Mouse (Mus musculus) natural killer cell, adult 2 months (primary cell): ENCODE data around the gene Agr3.

Experiments
- DNase-seq, 2 experiments: peaks; one replicate each; pipeline ENCODE4 v3.0.0; 2022; ENCODE audit warnings: low spot score in 2 of 2

Gene Agr3

GRCm38 (mm10) chr12:35925402-35925801 is at the start of gene Agr3:
Gene Agr3, plus strand, starts transcription at chr12:35925620.
- no peak for DNase-seq

GRCm38 (mm10) chr12:35884892-35885558 is 40.4 kb upstream of the Agr3 start:
- DNase-seq: no peak

- DNase-seq: no peak
Measured at GRCm38 (mm10) chr12:35889383-35889782, 36.0 kb upstream of the Agr3 start.

GRCm38 (mm10) chr12:35890756-35891155 is 34.7 kb upstream of the Agr3 start:
- DNase-seq: no peak

GRCm38 (mm10) chr12:35894304-35894900 is 31.0 kb upstream of the Agr3 start:
- DNase-seq: no peak

GRCm38 (mm10) chr12:35895875-35896763 is 29.3 kb upstream of the Agr3 start:
- peak; percentile 17 to 50 for DNase-seq

GRCm38 (mm10) chr12:35896764-35897282 is 28.6 kb upstream of the Agr3 start:
- no peak for DNase-seq

- no peak for DNase-seq
Measured at GRCm38 (mm10) chr12:35910632-35911031, 14.8 kb upstream of the Agr3 start.

- no peak for DNase-seq
Measured at GRCm38 (mm10) chr12:35915813-35916212, 9.6 kb upstream of the Agr3 start.

GRCm38 (mm10) chr12:35916467-35916866 is 9.0 kb upstream of the Agr3 start:
- no peak for DNase-seq

- no peak for DNase-seq
Measured at GRCm38 (mm10) chr12:35918031-35918430, 7.4 kb upstream of the Agr3 start.

- DNase-seq: no peak
Measured at GRCm38 (mm10) chr12:35927804-35928203, 2.4 kb downstream of the Agr3 start.

- no peak for DNase-seq
Measured at GRCm38 (mm10) chr12:35932816-35933215, 7.4 kb downstream of the Agr3 start.

- DNase-seq: no peak
Measured at GRCm38 (mm10) chr12:35951757-35952156, 26.3 kb downstream of the Agr3 start.

GRCm38 (mm10) chr12:35957235-35957634 is 31.8 kb downstream of the Agr3 start:
- no peak for DNase-seq

- DNase-seq: no peak
Measured at GRCm38 (mm10) chr12:35966098-35966767, 40.8 kb downstream of the Agr3 start.

GRCm38 (mm10) chr12:35966768-35967141 is 41.3 kb downstream of the Agr3 start:
- DNase-seq: no peak

GRCm38 (mm10) chr12:35975898-35976297 is 50.5 kb downstream of the Agr3 start:
- no peak for DNase-seq

GRCm38 (mm10) chr12:35977633-35978246 is 52.3 kb downstream of the Agr3 start:
- DNase-seq: no peak

GRCm38 (mm10) chr12:35979625-35980024 is 54.2 kb downstream of the Agr3 start:
- DNase-seq: no peak

- no peak for DNase-seq
Measured at GRCm38 (mm10) chr12:35981732-35982360, 56.4 kb downstream of the Agr3 start.
